Comparison of ENCODE assay signal across 17 mouse cellular contexts in the genomic region with DNA sequence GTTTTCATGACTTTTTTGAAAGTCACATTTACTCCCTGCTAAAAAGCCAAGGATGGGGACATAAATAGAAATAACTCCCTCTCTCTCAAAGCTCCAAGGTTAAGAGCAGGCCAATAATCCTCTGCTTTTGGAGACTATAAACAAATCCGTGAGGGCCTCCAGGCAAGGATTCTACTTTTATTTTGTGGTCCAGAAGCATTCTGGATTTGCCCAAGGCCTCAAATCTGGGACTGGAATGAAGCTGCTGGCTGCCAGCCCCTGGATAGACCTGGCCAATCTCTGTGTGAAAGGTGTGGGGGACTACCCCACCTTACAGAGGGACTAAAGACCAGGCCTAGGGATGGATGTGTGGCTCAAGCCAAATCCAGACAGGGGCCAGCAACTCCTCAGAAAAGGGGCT. TPM values are rescaled to one million over a fixed set of nuclear protein-coding genes. Genes with fewer than 3 reads are reported as not detected.
DNase-seq lines count a peak whose midpoint lies in the region; ATAC-seq and TF ChIP-seq lines count a peak whose summit lies in the region.
"Had no signal": no experiment of that assay in that cellular context is flagged by ENCODE, and none has a peak within 500 bp of the region (broad histone marks: within the 10 kb centered on the region; RNA-seq: fewer than 3 reads in every experiment).

No protein-coding gene starts in this region.

- 72% methylated on average over 1 of the region's 1 CpGs for WGBS in hindbrain, embryonic 10.5 days
- WGBS in hindbrain, postnatal 0 days, result 78% methylated on average over 1 of the region's 1 CpGs
- WGBS in midbrain, embryonic 10.5 days, result 83% methylated on average over 1 of the region's 1 CpGs
- 85% methylated on average over 1 of the region's 1 CpGs for WGBS in midbrain, embryonic 16.5 days

- H3K27me3 ChIP-seq in hindbrain, embryonic 10.5 days (ENCODE audit: insufficient read depth, poor library complexity, severe bottlenecking), result no peaks in the 10 kb centered on the region
- H3K27me3 ChIP-seq in hindbrain, postnatal 0 days (ENCODE audit: insufficient read depth, low read length), result no peaks in the 10 kb centered on the region
- H3K27me3 ChIP-seq in midbrain, embryonic 10.5 days (ENCODE audit: low read depth, poor library complexity, severe bottlenecking), result no peaks in the 10 kb centered on the region
- no peaks in the 10 kb centered on the region for H3K27me3 ChIP-seq in midbrain, embryonic 16.5 days (ENCODE audit: control insufficient read depth, insufficient read depth, low read depth, low read length)
- H3K27me3 ChIP-seq: CH12.LX; hindbrain, embryonic 15.5 days; midbrain, embryonic 12.5 days had no signal

- ATAC-seq in hindbrain, postnatal 0 days, result no peak
- no peak for ATAC-seq in midbrain, embryonic 16.5 days
- ATAC-seq: activated CD4-positive, CD25-positive, alpha-beta regulatory T cell, adult 4 months; liver, postnatal 0 days had no signal

- H3K4me3 ChIP-seq in hindbrain, embryonic 10.5 days, result no peak overlapping the region
- no peak overlapping the region for H3K4me3 ChIP-seq in hindbrain, postnatal 0 days (ENCODE audit: low read length)
- H3K4me3 ChIP-seq in midbrain, embryonic 10.5 days, result no peak overlapping the region
- no peak overlapping the region for H3K4me3 ChIP-seq in midbrain, embryonic 16.5 days (ENCODE audit: low read depth, low read length)
- H3K4me3 ChIP-seq: hindbrain, embryonic 15.5 days; midbrain, embryonic 12.5 days had no signal

- DNase-seq in adrenal gland, adult (ENCODE audit: inconsistent age in 2 of 2, low spot score in 1 of 2), result peak; percentile 29 to 68
- DNase-seq in adrenal gland, postnatal 25 days, result no peak
- DNase-seq in hindbrain, embryonic 10.5 days (ENCODE audit: low spot score), result no peak
- DNase-seq in hindbrain, postnatal 0 days (ENCODE audit: low spot score), result no peak
- no peak for DNase-seq in midbrain, embryonic 10.5 days (ENCODE audit: low spot score)
- DNase-seq in gastrocnemius, postnatal 25 days, result no peak
- no peak for DNase-seq in c-Kit-positive CD71-positive TER-119-positive erythroid progenitor cells, embryonic 14.5 days (ENCODE audit: low spot score)
- DNase-seq: cerebellum, adult 8-10 months; kidney, postnatal 25 days; liver, postnatal 0 days; right cerebral cortex, postnatal 4 days; thymus, postnatal 14 days had no signal

- peak overlapping the region; percentile 85 for H3K27ac ChIP-seq in hindbrain, embryonic 10.5 days
- no peak overlapping the region for H3K27ac ChIP-seq in hindbrain, postnatal 0 days
- H3K27ac ChIP-seq in midbrain, embryonic 10.5 days (replicated peaks), result peak overlapping the region; percentile 49
- no peak overlapping the region for H3K27ac ChIP-seq in midbrain, embryonic 16.5 days (ENCODE audit: low read length)
- H3K27ac ChIP-seq: midbrain, embryonic 12.5 days had no signal

- no peaks in the 10 kb centered on the region for H3K36me3 ChIP-seq in hindbrain, embryonic 10.5 days
- no peaks in the 10 kb centered on the region for H3K36me3 ChIP-seq in hindbrain, postnatal 0 days (ENCODE audit: insufficient read depth, low read length)
- no peaks in the 10 kb centered on the region for H3K36me3 ChIP-seq in midbrain, embryonic 10.5 days
- no peaks in the 10 kb centered on the region for H3K36me3 ChIP-seq in midbrain, embryonic 16.5 days (ENCODE audit: control insufficient read depth, insufficient read depth, low read length)
- H3K36me3 ChIP-seq: hindbrain, embryonic 15.5 days; midbrain, embryonic 12.5 days had no signal

- H3K4me2 ChIP-seq in hindbrain, postnatal 0 days (ENCODE audit: low read depth, low read length), result no peak overlapping the region
- H3K4me2 ChIP-seq in midbrain, embryonic 16.5 days (ENCODE audit: low read length), result no peak overlapping the region

- no peak overlapping the region for H3K9ac ChIP-seq in hindbrain, postnatal 0 days (replicated peaks; ENCODE audit: low read length)
- H3K9ac ChIP-seq in midbrain, embryonic 16.5 days (ENCODE audit: low read depth, low read length), result no peak overlapping the region
- H3K9ac ChIP-seq: hindbrain, embryonic 15.5 days; liver, postnatal 0 days had no signal

- H3K9me3 ChIP-seq in hindbrain, embryonic 10.5 days, result no peaks in the 10 kb centered on the region
- no peaks in the 10 kb centered on the region for H3K9me3 ChIP-seq in hindbrain, postnatal 0 days (ENCODE audit: low read length)
- no peaks in the 10 kb centered on the region for H3K9me3 ChIP-seq in midbrain, embryonic 10.5 days (replicated peaks)
- H3K9me3 ChIP-seq in midbrain, embryonic 16.5 days (replicated peaks; ENCODE audit: control insufficient read depth, low read length, poor library complexity, severe bottlenecking), result no peaks in the 10 kb centered on the region
- H3K9me3 ChIP-seq: hindbrain, embryonic 15.5 days; midbrain, embryonic 12.5 days had no signal

- no peak for TF ChIP-seq CTCF in hindbrain, postnatal 0 days (IDR thresholded peaks at IDR 0.05; ENCODE audit: low read depth)

- H3K4me1 ChIP-seq in hindbrain, embryonic 10.5 days (replicated peaks), result peaks cover 42% of the 10 kb centered on the region
- H3K4me1 ChIP-seq in hindbrain, postnatal 0 days (ENCODE audit: insufficient read depth, low read length), result no peaks in the 10 kb centered on the region
- peaks cover 17% of the 10 kb centered on the region for H3K4me1 ChIP-seq in midbrain, embryonic 10.5 days
- H3K4me1 ChIP-seq in midbrain, embryonic 16.5 days (ENCODE audit: control insufficient read depth, insufficient read depth, low read length), result peaks cover 6% of the 10 kb centered on the region; the same call in 1 of the 2 replicates

RNA-seq across cellular contexts. Expression of a gene that starts 54.1 kb away (rescaled TPM):
- total RNA-seq in adrenal gland, postnatal 25 days (2021), result 67.2 and 75.0 TPM in 2 replicates
- polyA plus RNA-seq in hindbrain, embryonic 10.5 days (2016; fragmentation: Nextera tagmentation; extraction: Ambion mirVana), result 15.7 and 16.8 TPM in 2 replicates
- total RNA-seq in hindbrain, postnatal 0 days (2014; rRNA removed), result 37.1 and 47.9 TPM in 2 replicates
- 62.2 and 62.8 TPM in 2 replicates for polyA plus RNA-seq in hindbrain, postnatal 0 days (2015; fragmentation: Nextera tagmentation; extraction: Ambion mirVana)
- polyA plus RNA-seq in midbrain, embryonic 10.5 days (2016; fragmentation: Nextera tagmentation; extraction: Ambion mirVana), result 13.9 and 16.4 TPM in 2 replicates
- 58.1 and 58.7 TPM in 2 replicates for polyA plus RNA-seq in midbrain, embryonic 16.5 days (2015; fragmentation: Nextera tagmentation; extraction: Ambion mirVana)
- 1 to 10 TPM; 7.0 to 8.9 TPM for total RNA-seq in gastrocnemius, postnatal 25 days (2021)

Comparison
In these comparisons a context has a peak if more than half of its experiments do, and no peak if none do; other contexts are left out.
1. DNase-seq: peak in adrenal gland, adult (2 of 2); none in adrenal gland, postnatal 25 days (single experiment), hindbrain, embryonic 10.5 days (single experiment), hindbrain, postnatal 0 days (single experiment), midbrain, embryonic 10.5 days (single experiment), gastrocnemius, postnatal 25 days (single experiment) and c-Kit-positive CD71-positive TER-119-positive erythroid progenitor cells, embryonic 14.5 days (single experiment).
2. H3K27ac ChIP-seq: peak in hindbrain, embryonic 10.5 days (single experiment) and midbrain, embryonic 10.5 days (single experiment); none in hindbrain, postnatal 0 days (single experiment) and midbrain, embryonic 16.5 days (single experiment).